Mouse (Mus musculus): ENCODE results near the gene Tas2r122.
"Not testable (repeated sequence)": the region's sequence is repeated elsewhere in the genome, so short reads cannot be mapped to it uniquely, and the experiment has no call there.

Tas2r122 gene

GRCm38 (mm10) chr6:132711828-132712227 lies at the start of gene Tas2r122:
Gene Tas2r122, minus strand, starts transcription at chr6:132711928.
- no peak for DNase-seq

GRCm38 (mm10) chr6:132754430-132754829 lies 42.7 kb upstream of the Tas2r122 start, which contains the start of gene Tas2r124:
Gene Tas2r124, plus strand, starts transcription at chr6:132754730.
- DNase-seq: no peak

GRCm38 (mm10) chr6:132750206-132750605 lies 38.5 kb upstream of the Tas2r122 start:
- no peak for DNase-seq

GRCm38 (mm10) chr6:132737935-132738334 lies 26.2 kb upstream of the Tas2r122 start, which contains the start of gene Tas2r115:
Gene Tas2r115, minus strand, starts transcription at chr6:132738035.
- DNase-seq: no peak

- DNase-seq: no peak
Measured at GRCm38 (mm10) chr6:132700907-132701306, 10.8 kb downstream of the Tas2r122 start, which contains the start of gene Tas2r121. Gene Tas2r121, minus strand, starts transcription at chr6:132701007.

GRCm38 (mm10) chr6:132691596-132691995 lies 20.1 kb downstream of the Tas2r122 start:
- not testable (repeated sequence) for DNase-seq

Data from heart, adult 11 months (tissue).